Mouse (Mus musculus): ENCODE results near the gene Rtl10. TPM values are rescaled to one million over a fixed set of nuclear protein-coding genes. Genes with fewer than 3 reads are reported as not detected.

Gene Rtl10
- polyA plus RNA-seq, 1 experiment from 2014 or later: 3.5 TPM

DNA sequence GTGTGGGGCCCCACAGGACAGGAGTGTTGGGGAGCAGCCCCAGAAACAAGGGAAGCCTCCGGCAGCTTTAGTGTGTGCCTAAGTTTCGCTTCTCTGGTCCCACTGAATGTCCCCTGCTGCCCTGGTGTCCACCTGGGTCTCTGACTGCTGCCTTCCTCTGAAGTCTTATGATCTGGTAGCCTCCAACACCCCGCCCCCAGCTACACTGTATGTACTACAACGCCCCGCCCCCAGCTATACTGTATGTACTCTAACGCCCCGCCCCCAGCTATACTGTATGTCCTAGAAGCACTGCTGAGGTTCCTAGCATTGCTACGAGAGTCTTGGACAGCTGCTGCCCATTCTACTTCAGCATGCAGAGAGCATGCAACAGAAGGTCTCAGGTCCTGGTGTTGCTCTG is 25.7 kb upstream of the Rtl10 start:
- Histone ChIP-seq H3K4me1 (ENCODE audit: control insufficient read depth, insufficient read depth, low read length) (no peaks in the 10 kb centered on the region), H3K4me2 (replicated peaks; ENCODE audit: low read depth, low read length) (no peak overlapping the region), H3K9ac (replicated peaks; ENCODE audit: low read depth, low read length) (no peak overlapping the region), H3K4me3 (ENCODE audit: low read depth, low read length) (no peak overlapping the region), H3K27ac (ENCODE audit: low read length) (no peak overlapping the region), H3K36me3 (ENCODE audit: control insufficient read depth, insufficient read depth, low read length) (peaks cover 4% of the 10 kb centered on the region; the same call in 1 of the 2 replicates), H3K27me3 (ENCODE audit: control insufficient read depth, insufficient read depth, low read length) (no peaks in the 10 kb centered on the region), H3K9me3 (ENCODE audit: control insufficient read depth, low read depth, low read length) (no peaks in the 10 kb centered on the region)
- ATAC-seq (ENCODE audit: insufficient number of reproducible peaks, insufficient read depth, low FRiP score, low read depth): no peak
- 85% methylated on average over 8 of the region's 8 CpGs for WGBS

DNA sequence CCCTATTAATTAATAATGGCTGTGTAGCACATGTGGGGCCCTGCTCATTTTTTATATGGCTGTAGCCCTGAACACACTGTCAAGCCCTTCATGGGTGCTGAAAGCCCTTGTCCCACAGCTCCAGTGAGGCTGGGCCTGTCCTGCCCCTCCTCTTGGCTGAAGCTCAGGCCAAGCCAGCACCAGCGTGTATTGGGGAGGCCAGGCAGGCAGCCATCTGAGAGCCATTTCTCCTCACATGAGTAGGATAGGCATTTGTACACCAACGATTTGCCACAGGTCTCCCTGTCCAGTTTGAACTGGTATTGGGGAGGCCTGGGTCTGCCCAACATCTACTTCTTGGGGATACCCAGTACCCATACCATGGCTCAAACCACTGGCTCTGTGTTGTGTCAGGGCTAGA is 24.7 kb upstream of the Rtl10 start:
- H3K9ac ChIP-seq (replicated peaks; ENCODE audit: low read depth, low read length): no peak overlapping the region
- no peak overlapping the region for H3K4me3 ChIP-seq (ENCODE audit: low read depth, low read length)
- 92% methylated on average over 2 of the region's 2 CpGs for WGBS
- peaks cover 4% of the 10 kb centered on the region; the same call in 1 of the 2 replicates for H3K36me3 ChIP-seq (ENCODE audit: control insufficient read depth, insufficient read depth, low read length)
- no peaks in the 10 kb centered on the region for H3K9me3 ChIP-seq (ENCODE audit: control insufficient read depth, low read depth, low read length)
- H3K4me2 ChIP-seq (replicated peaks; ENCODE audit: low read depth, low read length): no peak overlapping the region
- no peaks in the 10 kb centered on the region for H3K27me3 ChIP-seq (ENCODE audit: control insufficient read depth, insufficient read depth, low read length)
- ATAC-seq (ENCODE audit: insufficient number of reproducible peaks, insufficient read depth, low FRiP score, low read depth): no peak
- no peak overlapping the region for H3K27ac ChIP-seq (ENCODE audit: low read length)
- no peaks in the 10 kb centered on the region for H3K4me1 ChIP-seq (ENCODE audit: control insufficient read depth, insufficient read depth, low read length)

DNA sequence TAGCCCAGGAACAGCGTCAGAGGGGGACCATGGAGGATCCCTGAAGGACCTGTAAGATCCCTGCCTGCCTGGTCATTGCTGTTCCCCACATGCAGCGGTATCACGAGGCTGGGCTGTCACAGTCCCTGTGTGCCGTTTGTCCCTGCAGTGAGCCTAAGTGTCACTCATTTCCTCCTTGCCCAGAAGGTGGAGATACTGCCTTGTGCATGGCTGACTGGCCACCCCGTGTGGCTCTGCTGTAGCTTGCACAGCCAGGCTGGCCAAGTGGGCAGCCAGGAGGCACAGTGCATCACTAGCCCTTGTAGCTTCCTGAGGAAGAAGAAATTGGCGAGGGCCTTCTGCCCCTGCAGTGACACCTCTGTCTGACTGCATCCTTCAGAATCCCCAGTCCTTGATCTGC is 20.7 kb upstream of the Rtl10 start:
- Histone ChIP-seq H3K4me2 (replicated peaks; ENCODE audit: low read depth, low read length) (no peak overlapping the region), H3K4me1 (ENCODE audit: control insufficient read depth, insufficient read depth, low read length) (no peaks in the 10 kb centered on the region), H3K27me3 (ENCODE audit: control insufficient read depth, insufficient read depth, low read length) (no peaks in the 10 kb centered on the region), H3K9me3 (ENCODE audit: control insufficient read depth, low read depth, low read length) (no peaks in the 10 kb centered on the region), H3K4me3 (ENCODE audit: low read depth, low read length) (no peak overlapping the region), H3K27ac (ENCODE audit: low read length) (no peak overlapping the region), H3K9ac (replicated peaks; ENCODE audit: low read depth, low read length) (no peak overlapping the region), H3K36me3 (ENCODE audit: control insufficient read depth, insufficient read depth, low read length) (no peaks in the 10 kb centered on the region; the same call in 1 of the 2 replicates)
- ATAC-seq (ENCODE audit: insufficient number of reproducible peaks, insufficient read depth, low FRiP score, low read depth): no peak
- 66% methylated on average over 6 of the region's 6 CpGs for WGBS

DNA sequence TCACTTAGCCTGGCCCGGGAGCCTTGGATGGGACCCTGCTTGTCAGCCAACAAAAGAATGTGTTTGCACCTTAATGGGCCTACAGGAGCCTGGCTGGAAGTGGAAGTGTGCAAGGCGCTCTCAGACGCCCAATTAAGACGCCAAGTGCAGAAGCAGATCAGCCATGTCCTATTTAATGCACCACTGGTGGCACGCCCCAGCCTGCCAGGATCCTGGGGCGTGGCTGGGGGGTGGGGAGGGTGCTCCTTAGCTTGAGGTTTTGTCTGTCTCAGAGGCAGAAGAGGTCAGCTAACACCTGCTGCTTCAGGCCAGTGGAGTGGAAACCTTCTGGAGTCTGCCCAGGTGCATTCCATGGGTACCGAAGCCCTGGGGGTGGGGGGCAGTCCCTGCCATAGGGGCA is 19.0 kb upstream of the Rtl10 start:
- WGBS: 40% methylated on average over 7 of the region's 7 CpGs
- no peak for ATAC-seq (ENCODE audit: insufficient number of reproducible peaks, insufficient read depth, low FRiP score, low read depth)
- Histone ChIP-seq H3K4me1 (ENCODE audit: control insufficient read depth, insufficient read depth, low read length) (no peaks in the 10 kb centered on the region), H3K4me3 (ENCODE audit: low read depth, low read length) (no peak overlapping the region), H3K9ac (replicated peaks; ENCODE audit: low read depth, low read length) (no peak overlapping the region), H3K27me3 (ENCODE audit: control insufficient read depth, insufficient read depth, low read length) (no peaks in the 10 kb centered on the region), H3K9me3 (ENCODE audit: control insufficient read depth, low read depth, low read length) (no peaks in the 10 kb centered on the region), H3K4me2 (replicated peaks; ENCODE audit: low read depth, low read length) (no peak overlapping the region), H3K36me3 (ENCODE audit: control insufficient read depth, insufficient read depth, low read length) (no peaks in the 10 kb centered on the region; the same call in 1 of the 2 replicates), H3K27ac (ENCODE audit: low read length) (no peak overlapping the region)

DNA sequence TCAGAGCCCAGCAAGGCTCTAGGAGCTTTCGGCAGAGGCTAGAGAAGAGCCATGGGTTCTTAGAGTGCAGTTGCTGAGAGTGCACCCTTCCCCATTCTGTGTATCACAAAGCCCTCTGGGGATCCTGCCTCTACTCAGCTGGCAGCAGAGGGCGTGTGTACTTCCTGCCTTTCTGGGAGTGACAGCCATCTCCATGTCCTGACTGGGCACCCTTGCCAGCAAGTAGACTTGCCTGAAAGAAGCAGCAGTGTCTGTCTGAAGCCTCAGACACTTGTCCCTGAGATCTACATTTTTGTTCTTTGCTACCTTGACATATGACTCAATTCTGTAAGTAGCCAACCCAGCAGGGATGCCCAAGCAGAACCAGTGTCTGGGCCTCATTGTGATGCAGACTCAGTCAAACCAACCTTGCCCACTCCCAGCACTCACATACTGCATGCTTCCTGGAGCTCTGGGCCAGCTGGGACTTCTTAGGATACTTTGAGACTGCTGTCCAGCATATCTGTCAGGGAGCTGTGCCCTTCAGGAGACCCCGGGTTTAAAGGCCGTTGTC is 17.7 kb upstream of the Rtl10 start:
- H3K9me3 ChIP-seq (ENCODE audit: control insufficient read depth, low read depth, low read length): no peaks in the 10 kb centered on the region
- no peak overlapping the region for H3K4me2 ChIP-seq (replicated peaks; ENCODE audit: low read depth, low read length)
- no peak overlapping the region for H3K9ac ChIP-seq (replicated peaks; ENCODE audit: low read depth, low read length)
- no peak for ATAC-seq (ENCODE audit: insufficient number of reproducible peaks, insufficient read depth, low FRiP score, low read depth)
- no peak overlapping the region for H3K27ac ChIP-seq (ENCODE audit: low read length)
- no peaks in the 10 kb centered on the region; the same call in 1 of the 2 replicates for H3K36me3 ChIP-seq (ENCODE audit: control insufficient read depth, insufficient read depth, low read length)
- 73% methylated on average over 4 of the region's 4 CpGs for WGBS
- no peaks in the 10 kb centered on the region for H3K4me1 ChIP-seq (ENCODE audit: control insufficient read depth, insufficient read depth, low read length)
- H3K4me3 ChIP-seq (ENCODE audit: low read depth, low read length): no peak overlapping the region
- H3K27me3 ChIP-seq (ENCODE audit: control insufficient read depth, insufficient read depth, low read length): no peaks in the 10 kb centered on the region

DNA sequence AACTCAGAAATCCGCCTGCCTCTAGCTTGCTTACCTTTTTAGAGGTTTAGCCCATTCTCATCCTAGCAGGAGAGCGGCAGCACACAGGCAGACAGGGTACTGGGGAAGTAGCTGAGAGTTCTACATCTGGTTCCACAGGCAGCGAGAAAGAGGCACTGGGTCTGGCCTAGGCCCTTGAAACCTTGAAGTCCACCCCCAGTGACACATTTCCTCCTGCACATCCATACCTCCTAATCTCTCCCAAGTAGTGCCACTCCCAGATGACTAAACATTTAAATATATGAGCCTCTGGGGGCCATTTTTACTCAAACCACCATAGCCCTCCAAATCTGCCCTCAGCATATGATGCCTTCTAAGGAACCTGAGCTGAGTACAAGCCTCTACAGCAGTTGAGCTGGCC is 16.3 kb upstream of the Rtl10 start:
- Histone ChIP-seq H3K27ac (ENCODE audit: low read length) (no peak overlapping the region), H3K4me2 (replicated peaks; ENCODE audit: low read depth, low read length) (no peak overlapping the region), H3K36me3 (ENCODE audit: control insufficient read depth, insufficient read depth, low read length) (no peaks in the 10 kb centered on the region; the same call in 1 of the 2 replicates), H3K27me3 (ENCODE audit: control insufficient read depth, insufficient read depth, low read length) (no peaks in the 10 kb centered on the region), H3K9me3 (ENCODE audit: control insufficient read depth, low read depth, low read length) (no peaks in the 10 kb centered on the region), H3K9ac (replicated peaks; ENCODE audit: low read depth, low read length) (no peak overlapping the region), H3K4me3 (ENCODE audit: low read depth, low read length) (no peak overlapping the region), H3K4me1 (ENCODE audit: control insufficient read depth, insufficient read depth, low read length) (no peaks in the 10 kb centered on the region)
- 85% methylated on average over 3 of the region's 3 CpGs for WGBS
- ATAC-seq (ENCODE audit: insufficient number of reproducible peaks, insufficient read depth, low FRiP score, low read depth): no peak

DNA sequence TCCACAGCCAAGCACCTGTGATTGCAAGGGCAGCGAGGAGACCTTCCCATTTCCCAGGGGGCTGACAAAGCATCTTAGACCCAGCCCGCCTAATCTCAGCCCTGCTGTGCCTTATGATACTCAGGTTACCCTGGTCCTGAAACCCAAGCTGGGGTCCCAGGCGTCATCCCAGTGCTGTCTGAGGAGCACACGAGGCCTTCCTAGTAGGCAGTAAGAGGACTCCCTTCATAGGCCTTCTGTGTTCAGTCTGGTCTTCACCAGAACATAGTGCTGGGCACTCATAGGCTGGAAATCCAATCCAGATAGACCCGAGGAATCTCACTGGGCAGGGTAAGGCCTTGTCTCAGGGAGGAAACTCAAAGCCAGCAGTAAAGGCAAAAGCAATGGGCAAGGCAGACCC is 14.9 kb upstream of the Rtl10 start:
- Histone ChIP-seq H3K4me2 (replicated peaks; ENCODE audit: low read depth, low read length) (no peak overlapping the region), H3K27me3 (ENCODE audit: control insufficient read depth, insufficient read depth, low read length) (no peaks in the 10 kb centered on the region), H3K36me3 (ENCODE audit: control insufficient read depth, insufficient read depth, low read length) (no peaks in the 10 kb centered on the region), H3K4me3 (ENCODE audit: low read depth, low read length) (no peak overlapping the region), H3K4me1 (ENCODE audit: control insufficient read depth, insufficient read depth, low read length) (no peaks in the 10 kb centered on the region), H3K9me3 (ENCODE audit: control insufficient read depth, low read depth, low read length) (no peaks in the 10 kb centered on the region), H3K9ac (replicated peaks; ENCODE audit: low read depth, low read length) (no peak overlapping the region), H3K27ac (ENCODE audit: low read length) (no peak overlapping the region)
- 76% methylated on average over 5 of the region's 5 CpGs for WGBS
- ATAC-seq (ENCODE audit: insufficient number of reproducible peaks, insufficient read depth, low FRiP score, low read depth): no peak

DNA sequence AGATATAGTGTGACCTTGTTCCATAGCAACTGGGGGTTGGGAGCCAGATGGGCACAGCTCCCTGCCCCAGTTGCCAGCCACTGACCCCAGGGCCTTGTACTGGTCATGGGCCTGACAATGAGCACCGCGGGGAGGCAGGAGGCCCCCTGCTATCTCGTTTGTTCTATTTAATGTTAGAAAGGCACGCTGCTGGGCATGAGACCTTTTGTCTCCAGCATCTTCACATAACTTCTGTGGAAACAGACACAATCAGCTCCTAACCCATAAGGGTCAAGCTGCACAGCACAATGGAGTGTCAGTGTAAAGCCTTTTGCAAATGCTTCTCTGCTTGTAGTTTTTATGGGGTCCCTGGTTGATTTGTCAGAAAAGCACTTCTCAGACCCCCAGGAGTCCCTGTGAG is 14.3 kb upstream of the Rtl10 start:
- no peaks in the 10 kb centered on the region for H3K36me3 ChIP-seq (ENCODE audit: control insufficient read depth, insufficient read depth, low read length)
- ATAC-seq (ENCODE audit: insufficient number of reproducible peaks, insufficient read depth, low FRiP score, low read depth): no peak
- no peaks in the 10 kb centered on the region for H3K9me3 ChIP-seq (ENCODE audit: control insufficient read depth, low read depth, low read length)
- H3K9ac ChIP-seq (replicated peaks; ENCODE audit: low read depth, low read length): no peak overlapping the region
- H3K27me3 ChIP-seq (ENCODE audit: control insufficient read depth, insufficient read depth, low read length): no peaks in the 10 kb centered on the region
- no peak overlapping the region for H3K27ac ChIP-seq (ENCODE audit: low read length)
- WGBS: 47% methylated on average over 4 of the region's 4 CpGs
- no peak overlapping the region for H3K4me3 ChIP-seq (ENCODE audit: low read depth, low read length)
- no peak overlapping the region for H3K4me2 ChIP-seq (replicated peaks; ENCODE audit: low read depth, low read length)
- H3K4me1 ChIP-seq (ENCODE audit: control insufficient read depth, insufficient read depth, low read length): no peaks in the 10 kb centered on the region

DNA sequence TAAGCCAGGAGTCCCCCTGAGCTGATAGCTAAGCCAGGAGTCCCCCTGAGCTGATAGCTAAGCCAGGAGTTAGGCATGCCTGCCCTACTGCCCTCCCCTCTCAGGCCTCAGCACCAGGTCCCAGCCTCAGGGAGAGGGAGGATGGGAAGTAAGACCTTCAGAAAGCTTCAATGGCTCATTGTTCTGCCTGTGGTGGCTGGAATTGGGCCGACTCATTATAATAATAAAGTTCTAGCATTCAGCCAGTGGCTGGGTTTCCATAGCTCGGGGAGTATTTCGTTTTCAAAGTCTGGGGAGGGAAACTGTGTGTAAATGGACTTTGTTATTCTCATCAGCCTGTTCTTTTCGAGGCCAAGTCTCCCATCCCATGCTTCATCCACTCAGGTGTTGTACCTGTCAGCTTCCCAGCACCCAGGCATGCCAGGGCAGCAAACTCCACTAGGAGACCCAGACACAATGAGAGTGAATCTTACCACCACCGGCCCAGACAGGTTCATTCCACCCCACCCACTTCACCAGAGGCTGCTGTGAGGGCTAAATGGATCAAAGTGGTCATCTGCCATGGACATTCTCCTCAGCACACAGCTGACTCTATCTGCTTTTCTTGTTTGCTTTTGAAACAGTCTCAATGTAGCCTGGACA is 13.8 kb upstream of the Rtl10 start:
- Histone ChIP-seq H3K4me3 (ENCODE audit: low read depth, low read length) (no peak overlapping the region), H3K9ac (replicated peaks; ENCODE audit: low read depth, low read length) (no peak overlapping the region), H3K36me3 (ENCODE audit: control insufficient read depth, insufficient read depth, low read length) (no peaks in the 10 kb centered on the region), H3K9me3 (ENCODE audit: control insufficient read depth, low read depth, low read length) (no peaks in the 10 kb centered on the region), H3K27ac (ENCODE audit: low read length) (no peak overlapping the region), H3K4me2 (replicated peaks; ENCODE audit: low read depth, low read length) (no peak overlapping the region), H3K4me1 (ENCODE audit: control insufficient read depth, insufficient read depth, low read length) (no peaks in the 10 kb centered on the region), H3K27me3 (ENCODE audit: control insufficient read depth, insufficient read depth, low read length) (no peaks in the 10 kb centered on the region)
- no peak for ATAC-seq (ENCODE audit: insufficient number of reproducible peaks, insufficient read depth, low FRiP score, low read depth)
- 65% methylated on average over 5 of the region's 5 CpGs for WGBS

Data from stomach, embryonic 14.5 days (tissue).